Mouse (Mus musculus) lung, adult 2 months (tissue): ENCODE results near the gene Myef2. TPM values are rescaled to one million over a fixed set of nuclear protein-coding genes. Genes with fewer than 3 reads are reported as not detected.
"Not testable (repeated sequence)": the region's sequence is repeated elsewhere in the genome, so short reads cannot be mapped to it uniquely, and the experiment has no call there.

Source experiments
- DNase-seq: peaks from one replicate; pipeline ENCODE4 v3.0.0; 2022
- H3K4me1 ChIP-seq: fragments of 200-500 bp; 2 replicates; pipeline ENCODE4 v1.6.1; 2011; ENCODE audit warnings: low read length; ENCODE audit not compliant: control insufficient read depth, insufficient read depth
- H3K4me3 ChIP-seq: fragments of 200-500 bp; replicated peaks from 2 replicates; pipeline ENCODE3; 2011; ENCODE audit warnings: low read depth, mild to moderate bottlenecking, control low read depth, low read length; ENCODE audit errors: extremely low read depth
- CTCF ChIP-seq: fragments of 200-500 bp; IDR thresholded peaks from 2 replicates; pipeline ENCODE4 v1.5.1; 2011; ENCODE audit warnings: mild to moderate bottlenecking, low read length, control low read depth; ENCODE audit not compliant: insufficient read depth
- POLR2A ChIP-seq: fragments of 200-500 bp; IDR thresholded peaks from 2 replicates; pipeline ENCODE4 v1.6.1; 2011; ENCODE audit warnings: low read depth, mild to moderate bottlenecking, control low read depth, low read length, borderline replicate concordance; ENCODE audit errors: extremely low read depth
- WGBS: fragments of 180-500 bp; shearing (Covaris S2); methylation state at CpG from one replicate; pipeline ENCODE4 v1.1.7; 2018; 5-methylcytosine and 5-hydroxymethylcytosine counted together
- polyA plus RNA-seq: library from polyadenylated mRNA; depleted of rRNA; stranded (reverse); fragments of >200 nt; gene quantifications from 2 replicates; pipeline ENCODE4 v1.2.3, GENCODE M21; 2012

The Myef2 gene
- polyA plus RNA-seq, 1 experiment, result 8.7 TPM

- H3K4me3 ChIP-seq, result no peak overlapping the region
- no peak for DNase-seq
- peaks cover 5% of the 10 kb centered on the region for H3K4me1 ChIP-seq
- TF ChIP-seq POLR2A (no peak), CTCF (no peak)
- whole genome bisulfite sequencing, result 22% methylated on average over 4 of the region's 4 CpGs
Observed at GRCm38 (mm10) chr2:125125824-125126223, 2.4 kb upstream of the Myef2 start.

GRCm38 (mm10) chr2:125122624-125123476 lies 611 bp downstream of the Myef2 start:
- peaks cover 5% of the 10 kb centered on the region for H3K4me1 ChIP-seq
- peak; percentile 59 for DNase-seq
- TF ChIP-seq POLR2A (no peak), CTCF (no peak)
- 1% methylated on average over 47 of the region's 59 CpGs for WGBS
- H3K4me3 ChIP-seq, result peak overlapping the region; percentile 68

GRCm38 (mm10) chr2:125122288-125122623 lies 1.2 kb downstream of the Myef2 start:
- H3K4me3 ChIP-seq, result peak overlapping the region; percentile 68
- DNase-seq, result no peak
- WGBS, result 13% methylated on average over 4 of the region's 4 CpGs
- TF ChIP-seq POLR2A (no peak), CTCF (no peak)
- peaks cover 5% of the 10 kb centered on the region for H3K4me1 ChIP-seq

GRCm38 (mm10) chr2:125119381-125120110 lies 3.9 kb downstream of the Myef2 start:
- H3K4me3 ChIP-seq, result no peak overlapping the region
- WGBS, result 83% methylated on average over 6 of the region's 6 CpGs
- DNase-seq, result no peak
- no peak for TF ChIP-seq CTCF
- no peak for TF ChIP-seq POLR2A
- peaks cover 5% of the 10 kb centered on the region for H3K4me1 ChIP-seq

- 97% methylated on average over 4 of the region's 4 CpGs for WGBS
- H3K4me3 ChIP-seq, H3K4me1 ChIP-seq, DNase-seq: not testable (repeated sequence)
Observed at GRCm38 (mm10) chr2:125106536-125106935, 16.9 kb downstream of the Myef2 start.

- H3K4me1 ChIP-seq, DNase-seq: not testable (repeated sequence)
- 98% methylated on average over 13 of the region's 13 CpGs for WGBS
Observed at GRCm38 (mm10) chr2:125104491-125104890, 19.0 kb downstream of the Myef2 start.

GRCm38 (mm10) chr2:125092123-125092522 lies 31.3 kb downstream of the Myef2 start:
- not testable (repeated sequence) for DNase-seq, H3K4me1 ChIP-seq, H3K4me3 ChIP-seq
- WGBS, result 80% methylated on average over 3 of the region's 3 CpGs

More at GRCm38 (mm10) chr2:125104491-125104890, 19.0 kb downstream of the Myef2 start:
- not testable (repeated sequence) for H3K4me3 ChIP-seq

- 97% methylated on average over 7 of the region's 7 CpGs for WGBS
- no peak overlapping the region for H3K4me3 ChIP-seq
- no peak for DNase-seq
- H3K4me1 ChIP-seq, result no peaks in the 10 kb centered on the region
- no peak for TF ChIP-seq POLR2A
- no peak for TF ChIP-seq CTCF
Observed at GRCm38 (mm10) chr2:125088757-125089156, 34.7 kb downstream of the Myef2 start.

GRCm38 (mm10) chr2:125083879-125084278 lies 39.6 kb downstream of the Myef2 start:
- no peak overlapping the region for H3K4me3 ChIP-seq
- TF ChIP-seq POLR2A, result no peak
- TF ChIP-seq CTCF, result no peak
- DNase-seq, result no peak
- no peaks in the 10 kb centered on the region for H3K4me1 ChIP-seq
- 19% methylated on average over 1 of the region's 1 CpGs for WGBS
